Mouse (Mus musculus) Muller cell, postnatal 12 days (primary cell): ENCODE measurements around the gene St6galnac1.

Experiments
- DNase-seq: peaks from one replicate; pipeline ENCODE4 v3.0.0-alpha.2; 2015; ENCODE audit errors: inconsistent ontology term

Gene St6galnac1

DNA sequence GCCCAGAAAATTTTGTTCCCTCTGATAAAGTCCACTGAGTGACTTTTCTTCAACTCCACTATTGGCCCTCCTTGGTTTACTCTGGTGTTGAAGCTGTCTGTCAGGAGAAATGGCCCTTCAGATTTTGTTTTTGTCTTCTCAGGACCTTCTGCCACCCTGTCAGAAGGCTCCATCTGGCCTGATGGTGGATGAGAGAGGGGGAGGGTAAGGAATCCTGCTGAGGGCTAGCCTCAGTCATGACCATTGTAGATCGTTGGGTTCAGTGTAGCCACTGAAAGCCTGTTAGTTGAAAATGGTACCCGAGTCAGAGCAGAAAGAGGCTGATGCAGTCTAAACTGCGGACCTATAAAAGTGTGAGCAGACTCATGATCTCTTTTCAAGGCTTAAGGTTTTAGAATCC lies 49.2 kb downstream of the St6galnac1 start:
- DNase-seq = no peak

DNA sequence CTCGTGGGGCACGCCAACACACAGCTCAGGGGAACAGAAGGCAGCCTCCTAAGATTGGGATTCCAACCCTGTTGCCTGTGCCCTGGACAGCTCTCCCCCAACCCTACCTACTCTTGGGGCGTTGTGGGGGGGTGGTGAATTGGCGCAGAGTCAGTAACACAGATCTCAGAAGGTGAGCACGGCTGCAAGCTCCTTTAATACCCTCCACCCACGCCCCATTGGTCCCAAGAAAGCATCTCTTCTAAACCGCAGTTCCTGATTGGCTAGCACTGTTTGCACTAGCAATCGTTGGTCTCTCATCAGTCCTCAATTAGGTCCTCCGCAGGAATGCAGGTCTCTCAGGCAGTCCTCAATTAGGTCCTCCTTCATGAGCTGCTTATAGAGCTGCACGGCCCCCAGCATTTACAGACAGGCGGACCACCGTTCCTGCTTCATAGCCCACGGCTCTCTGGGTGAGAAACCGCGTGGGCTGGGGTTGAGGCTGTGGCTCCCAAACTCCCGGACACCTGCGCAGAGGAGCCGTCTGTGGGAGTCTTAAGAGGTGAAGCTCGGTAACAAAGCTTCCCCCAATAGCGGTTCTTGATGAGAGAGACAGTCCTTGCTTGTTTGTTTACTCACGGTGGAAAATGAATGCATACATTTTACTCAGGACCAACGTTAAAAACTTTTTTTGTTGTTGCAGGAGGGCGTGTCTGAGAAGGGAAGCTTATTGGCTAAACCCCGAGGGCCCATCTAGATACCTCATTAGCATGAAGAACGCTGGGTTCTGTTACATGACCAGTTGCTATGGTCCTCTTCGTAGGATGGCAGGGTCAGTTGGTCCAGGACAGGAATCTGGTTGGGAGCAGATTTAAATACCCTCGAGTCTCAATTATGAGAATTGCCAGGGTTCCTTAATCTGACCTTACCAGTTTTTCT lies 50.0 kb downstream of the St6galnac1 start:
- no peak for DNase-seq

DNA sequence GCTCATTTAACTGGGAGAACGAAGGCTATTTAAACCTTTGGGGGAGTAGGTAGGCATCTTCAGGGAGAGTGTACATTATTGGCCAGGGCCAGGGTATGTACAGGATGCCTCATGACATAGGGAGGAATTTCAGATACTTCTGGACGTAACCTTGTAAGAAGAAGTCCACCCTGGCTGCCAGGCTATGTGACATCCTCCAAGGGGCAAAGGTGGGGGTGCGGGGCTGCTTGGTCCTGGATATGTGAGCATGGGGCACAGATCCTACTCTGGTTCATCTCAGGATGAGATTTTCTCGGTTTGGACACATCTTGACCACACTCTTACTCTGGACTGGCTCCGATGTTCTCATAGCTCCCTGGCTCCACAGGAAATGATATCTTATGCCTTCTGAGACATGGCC lies 52.2 kb downstream of the St6galnac1 start:
- no peak for DNase-seq

DNA sequence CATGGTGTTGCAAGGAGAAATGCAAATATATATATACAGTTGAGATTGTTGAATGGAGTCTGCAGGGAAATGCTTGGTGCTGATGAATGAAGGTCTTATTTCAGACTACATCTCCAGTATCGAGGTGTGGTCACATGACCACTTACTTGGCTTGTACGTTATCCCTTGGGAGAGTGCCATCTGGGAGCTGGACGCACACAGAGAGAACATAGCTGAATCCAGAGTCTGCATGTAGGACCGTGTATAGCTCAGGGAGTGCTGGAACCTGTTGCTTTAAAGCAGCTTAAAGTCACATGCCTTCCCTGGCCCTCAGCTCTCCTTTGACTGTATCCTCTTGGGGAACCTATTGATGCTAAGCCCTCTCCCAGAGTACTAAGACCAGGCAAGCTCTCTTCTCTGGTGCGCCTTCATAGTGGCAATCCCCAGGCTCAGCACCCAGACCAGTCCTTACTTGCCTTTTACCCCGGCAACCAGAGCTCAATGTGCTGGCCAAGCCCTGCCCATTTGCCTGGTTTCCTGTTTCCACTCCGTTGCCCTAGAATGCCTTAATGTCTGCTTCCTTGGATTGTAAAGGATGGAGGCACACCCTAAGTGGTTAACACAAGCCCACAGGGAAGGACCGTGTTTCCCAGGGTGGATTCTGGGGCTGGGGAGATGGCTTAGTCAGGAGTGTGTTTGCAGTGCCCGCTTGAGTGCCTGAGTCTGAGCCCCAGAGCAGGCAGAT lies 53.6 kb downstream of the St6galnac1 start:
- no peak for DNase-seq

DNA sequence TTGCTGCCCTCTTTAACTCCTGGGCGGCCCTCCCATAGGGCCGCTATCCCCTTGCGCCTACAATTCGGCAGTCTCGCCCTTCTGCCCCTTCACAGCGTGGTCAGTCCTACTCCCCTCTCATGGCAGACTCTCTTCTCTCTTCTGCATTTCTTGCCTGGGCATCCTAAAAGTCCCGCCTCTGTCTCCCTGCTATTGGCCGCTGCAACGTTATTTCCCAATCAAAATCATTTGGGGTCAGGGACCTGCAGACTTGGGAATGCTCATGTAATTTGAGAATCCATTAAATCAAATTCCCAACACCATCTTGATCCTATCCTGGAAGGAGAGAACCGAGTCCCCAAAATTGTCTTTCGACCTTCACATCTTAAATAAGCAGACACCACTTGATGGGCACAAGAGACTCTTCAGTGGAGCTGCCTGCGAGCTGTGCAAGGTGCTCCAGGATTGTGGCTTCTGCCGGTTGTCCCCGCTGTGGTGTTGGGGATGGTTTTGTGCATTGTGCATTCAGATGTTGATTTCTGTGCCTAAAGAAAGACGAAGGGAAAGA lies 54.9 kb downstream of the St6galnac1 start:
- no peak for DNase-seq
